Mouse (Mus musculus) heart, adult 2 months (tissue): ENCODE results near the gene Sod1.

Experiments used
- CTCF ChIP-seq: fragments of 200-600 bp; IDR thresholded peaks from 2 replicates; pipeline ENCODE4 v1.8.1; 2022; ENCODE audit warnings: antibody characterized with exemption, mild to moderate bottlenecking, moderate library complexity
- EP300 ChIP-seq: fragments of 200-500 bp; IDR thresholded peaks from 2 replicates; pipeline ENCODE4 v1.6.1; 2011; ENCODE audit warnings: low read depth, low read length, control low read depth; ENCODE audit not compliant: insufficient read depth
- POLR2A ChIP-seq: fragments of 200-500 bp; IDR thresholded peaks from 2 replicates; pipeline ENCODE4 v1.6.1; 2011; ENCODE audit warnings: mild to moderate bottlenecking, low read depth, low read length, control low read depth; ENCODE audit not compliant: insufficient read depth

DNA sequence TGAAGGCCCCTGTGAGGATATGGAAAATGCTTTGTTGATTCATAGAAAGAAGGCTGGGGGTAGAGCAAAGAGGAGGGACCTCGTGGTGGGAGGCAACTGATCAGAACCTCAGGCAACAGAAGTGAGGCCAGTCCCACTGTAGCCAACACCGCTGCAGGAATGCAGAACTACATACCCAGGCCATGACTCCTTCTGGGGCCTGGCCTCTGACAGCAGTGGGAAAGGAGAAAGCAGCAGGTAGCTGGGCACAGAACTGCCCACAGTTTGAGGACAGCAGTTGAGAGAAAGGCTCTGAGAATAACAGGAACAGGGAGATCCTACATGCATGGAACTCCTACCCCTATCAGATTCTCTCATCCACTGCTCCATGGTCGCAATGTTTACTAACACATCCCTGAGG, 11.6 kb upstream of the Sod1 start:
- TF ChIP-seq EP300: no peak
- TF ChIP-seq CTCF: no peak
- TF ChIP-seq POLR2A: no peak
